Mouse (Mus musculus) megakaryocyte-erythroid progenitor cell, adult 5-6 weeks (primary cell): ENCODE data around the gene Cux2. TPM values are rescaled to one million over a fixed set of nuclear protein-coding genes. Genes with fewer than 3 reads are reported as not detected.
A peak's percentile ranks its signal among the peaks of the same experiment; 100 is the strongest.
"Not testable (repeated sequence)": the region's sequence is repeated elsewhere in the genome, so short reads cannot be mapped to it uniquely, and the experiment has no call there.

Experiments
- ATAC-seq: replicated peaks from 2 replicates; pipeline ENCODE4 v1.8.0; 2016; ENCODE audit warnings: mild to moderate bottlenecking, inconsistent platforms; ENCODE audit not compliant: severe bottlenecking, poor library complexity, low FRiP score, low TSS enrichment
- total RNA-seq, 2 experiments: library from RNA; stranded (forward) in 1 of 2; stranded (reverse) in 1 of 2; fragments of 200-1000, 215-1000 nt in 1 of 2; fragments of >200 nt in 1 of 2; fragmentation: Nextera tagmentation in 1 of 2; gene quantifications; 2 replicates each; pipeline ENCODE4 v1.2.3; 2014 to 2017

Cux2 gene
- total RNA-seq, 2 experiments from 2014 or later: not detected

DNA sequence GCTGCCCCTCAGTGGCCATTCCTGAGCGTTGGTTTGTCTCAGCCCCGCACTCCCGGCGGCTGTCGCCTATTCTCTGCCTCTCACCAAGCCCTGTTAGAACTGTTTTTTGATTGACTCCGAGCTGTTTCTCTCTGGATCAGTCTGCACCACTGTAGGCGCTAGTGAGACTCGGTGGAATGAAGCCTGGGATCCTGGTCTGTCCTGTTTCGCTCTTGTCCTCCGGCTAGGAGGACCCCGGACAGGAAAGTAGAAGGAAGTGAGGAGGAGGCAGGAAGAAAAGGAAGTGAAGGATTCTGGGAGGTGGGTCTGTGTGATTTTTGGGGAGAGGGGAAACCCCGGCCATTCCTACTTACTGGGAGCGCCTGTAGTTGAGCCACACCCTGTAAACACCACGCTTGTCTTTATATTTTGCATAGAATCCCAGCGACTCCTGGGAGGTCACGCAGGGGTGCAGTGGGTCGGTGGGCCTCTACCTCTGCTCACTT, 201.8 kb downstream of the Cux2 start:
- peak; percentile 34 for ATAC-seq

DNA sequence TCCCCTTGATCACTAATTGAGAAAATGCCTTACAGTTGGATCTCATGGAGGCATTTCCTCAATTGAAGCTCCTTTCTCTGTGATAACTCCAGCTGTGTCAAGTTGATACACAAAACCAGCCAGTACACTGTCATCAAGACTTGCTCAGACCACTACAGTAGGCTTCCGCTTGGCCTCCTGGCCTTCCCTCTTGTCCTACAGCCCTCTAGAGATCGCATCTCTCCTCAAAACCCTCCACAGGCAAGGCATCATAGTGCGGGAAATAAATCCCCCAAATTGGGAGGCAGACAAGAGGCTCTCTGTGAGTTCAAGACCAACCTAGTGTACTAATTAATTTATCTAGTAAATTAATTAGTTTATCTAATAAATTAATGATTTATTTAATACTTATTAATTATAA, 202.6 kb downstream of the Cux2 start:
- not testable (repeated sequence) for ATAC-seq

- no peak for ATAC-seq
Observed at GRCm38 (mm10) chr5:121846322-121846721, 203.6 kb downstream of the Cux2 start.

DNA sequence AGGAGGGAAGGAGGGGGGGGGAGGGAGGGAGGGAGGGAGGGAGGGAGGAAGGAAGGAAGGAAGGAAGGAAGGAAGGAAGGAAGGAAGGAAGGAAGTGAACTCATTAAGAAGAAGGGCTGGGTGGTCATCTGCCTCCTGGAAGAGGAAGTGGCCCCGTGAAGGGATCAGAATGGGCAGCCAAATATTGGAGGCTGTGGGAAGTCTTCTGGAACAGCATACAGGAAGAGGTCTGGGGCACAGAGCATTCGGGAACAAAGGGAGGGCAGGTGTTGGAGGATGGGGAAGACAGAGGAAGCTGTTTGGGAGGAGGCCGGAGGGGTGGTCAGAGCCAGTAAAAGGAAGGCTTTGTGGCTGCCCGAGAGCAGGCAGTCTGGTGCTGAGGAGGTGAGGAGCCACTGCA, 204.5 kb downstream of the Cux2 start:
- ATAC-seq: no peak

GRCm38 (mm10) chr5:121843138-121843905, 206.6 kb downstream of the Cux2 start:
- 0 out of 2 replicates have a peak, but pooled peaks have one; percentile 38 for ATAC-seq

GRCm38 (mm10) chr5:121842665-121843118, 207.2 kb downstream of the Cux2 start:
- peak; percentile 62 for ATAC-seq

DNA sequence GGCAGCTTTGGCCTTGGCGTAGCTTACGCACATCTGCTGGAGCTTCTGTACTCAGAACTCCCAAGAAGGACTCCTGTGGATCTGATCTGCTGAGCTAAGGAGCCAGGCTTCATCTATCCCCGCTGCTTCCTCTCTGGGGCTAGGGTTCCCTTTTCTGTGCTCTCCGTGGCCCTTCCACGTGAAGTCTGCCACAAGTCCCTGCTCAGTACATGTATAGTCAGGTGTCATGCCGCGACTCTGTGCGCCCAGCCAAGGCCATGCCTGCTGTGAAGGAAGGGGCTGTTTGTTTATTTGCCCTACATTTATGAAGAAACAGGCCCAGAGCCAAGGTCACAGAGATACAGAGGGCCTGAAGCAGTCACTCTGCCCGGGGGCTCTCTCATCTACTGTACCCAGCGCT, 207.9 kb downstream of the Cux2 start:
- no peak for ATAC-seq

DNA sequence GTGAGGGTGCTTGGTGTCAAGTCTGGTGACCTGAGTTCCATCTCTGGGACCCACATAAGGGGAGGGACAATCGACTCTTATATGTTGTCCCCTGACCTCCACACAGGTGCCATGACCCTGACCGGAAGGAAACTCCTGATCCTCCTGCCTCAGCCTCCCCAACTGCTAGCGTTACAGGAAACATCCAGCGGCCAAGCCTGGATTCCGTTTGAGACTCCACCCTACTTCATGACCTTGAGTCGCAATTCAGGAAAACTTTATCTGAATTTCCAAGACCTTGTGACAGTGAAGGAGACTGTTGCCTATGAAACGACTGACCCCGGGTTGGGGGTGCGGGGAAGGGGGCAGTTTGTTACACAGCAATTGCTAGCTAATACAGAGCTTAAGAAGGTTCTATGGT, 208.4 kb downstream of the Cux2 start:
- ATAC-seq: no peak

DNA sequence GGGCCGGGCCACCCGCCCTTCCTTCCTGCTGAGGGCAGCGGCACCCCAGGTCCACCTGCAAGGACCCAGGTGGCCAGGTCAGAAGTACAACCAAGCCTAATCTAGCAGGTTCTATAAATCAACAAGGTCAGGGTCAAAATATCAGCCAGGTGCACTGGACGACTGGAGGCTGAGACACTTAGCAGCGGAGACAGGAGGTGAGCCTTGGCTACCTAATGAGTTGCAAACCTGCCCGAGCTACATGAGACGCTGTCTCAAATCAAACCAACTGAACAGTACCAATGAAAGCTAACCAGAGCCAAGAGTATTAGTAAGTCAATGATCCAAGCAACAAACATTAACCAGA, 210.8 kb downstream of the Cux2 start:
- no peak for ATAC-seq

DNA sequence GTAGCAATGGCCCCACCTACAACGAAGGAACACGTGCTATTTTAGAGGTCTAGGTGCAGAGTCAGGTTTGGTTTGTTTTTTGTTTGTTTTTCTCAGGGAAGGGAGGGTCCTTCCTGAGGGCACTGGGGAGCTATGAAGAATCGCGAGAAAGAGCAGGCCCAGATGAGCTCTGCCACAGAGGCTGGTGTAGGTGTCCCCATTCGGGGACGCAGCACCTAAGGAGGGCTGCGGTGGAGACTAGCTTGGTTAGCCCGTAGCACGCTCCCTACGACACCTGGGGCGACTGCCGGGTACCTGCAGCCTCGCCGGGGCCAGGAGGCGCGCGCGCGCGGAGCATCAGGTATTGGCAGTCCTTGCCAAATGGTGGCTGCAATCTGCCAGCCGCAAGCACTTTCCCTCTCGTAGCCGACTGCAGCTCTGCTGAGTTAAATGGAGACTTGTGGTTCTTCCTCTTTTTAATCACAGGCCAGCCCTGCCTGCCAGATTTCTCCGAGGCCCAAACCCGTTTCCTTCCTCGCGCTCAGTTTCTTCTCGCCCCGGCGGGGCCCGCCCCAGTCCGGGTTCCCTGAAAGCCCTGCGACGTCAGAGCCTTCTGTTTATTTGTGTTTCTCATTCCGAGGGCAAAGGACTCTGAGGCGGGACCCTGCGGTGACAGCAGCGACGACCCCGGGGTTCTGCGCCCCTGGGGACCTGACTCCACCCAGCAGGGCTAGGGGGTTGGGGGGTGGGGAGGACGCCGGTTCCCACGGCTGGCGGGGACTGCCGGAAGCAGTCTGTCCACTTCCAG, 211.4 kb downstream of the Cux2 start:
- ATAC-seq: no peak

DNA sequence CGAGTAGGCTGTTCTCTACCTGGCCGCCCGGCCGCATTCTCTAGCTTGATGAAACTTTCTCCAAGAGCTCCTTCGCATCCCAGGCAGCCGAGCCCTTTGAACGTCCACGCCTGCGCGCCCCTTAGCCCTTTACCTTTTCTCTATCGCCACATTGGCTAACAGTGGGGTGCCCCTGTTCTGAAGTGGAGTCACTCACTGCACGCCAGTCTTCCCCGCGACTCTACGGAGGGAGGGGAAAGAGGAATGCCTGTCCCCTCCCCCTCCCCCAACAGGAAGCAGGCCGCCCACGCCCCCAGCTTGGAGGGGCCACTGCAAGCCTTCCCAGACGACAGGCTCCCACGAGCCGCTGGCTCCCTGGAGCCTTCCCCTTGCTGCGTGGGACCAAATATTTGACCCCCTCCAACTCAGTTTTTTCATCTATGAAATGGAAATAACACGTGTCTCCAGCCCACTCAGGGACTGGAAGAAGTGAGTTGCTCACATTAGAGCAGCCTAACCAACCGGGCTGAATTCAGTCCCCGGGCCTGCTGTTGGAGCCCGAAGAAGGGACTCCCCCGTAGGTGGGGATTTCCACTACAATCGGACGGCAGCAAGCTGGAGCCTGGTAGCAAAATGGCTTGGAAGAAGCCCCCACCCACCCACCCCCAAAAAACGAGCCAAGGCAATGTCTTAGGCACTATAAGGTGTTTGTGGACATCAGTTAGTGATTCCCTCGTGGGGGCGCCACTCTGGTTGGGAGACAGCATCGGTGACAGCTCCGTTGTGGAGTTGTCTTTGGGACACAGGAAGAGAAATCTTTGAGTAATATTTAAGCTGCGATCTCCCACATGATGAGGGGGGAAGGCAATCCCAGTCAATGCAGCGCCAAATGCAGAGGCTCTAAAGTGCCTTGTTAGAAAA, 212.2 kb downstream of the Cux2 start, which contains the start of gene Sh2b3:
Sh2b3 (minus strand) TSS at position 206 of the 900 bp plus-strand sequence.
- no peak for ATAC-seq

DNA sequence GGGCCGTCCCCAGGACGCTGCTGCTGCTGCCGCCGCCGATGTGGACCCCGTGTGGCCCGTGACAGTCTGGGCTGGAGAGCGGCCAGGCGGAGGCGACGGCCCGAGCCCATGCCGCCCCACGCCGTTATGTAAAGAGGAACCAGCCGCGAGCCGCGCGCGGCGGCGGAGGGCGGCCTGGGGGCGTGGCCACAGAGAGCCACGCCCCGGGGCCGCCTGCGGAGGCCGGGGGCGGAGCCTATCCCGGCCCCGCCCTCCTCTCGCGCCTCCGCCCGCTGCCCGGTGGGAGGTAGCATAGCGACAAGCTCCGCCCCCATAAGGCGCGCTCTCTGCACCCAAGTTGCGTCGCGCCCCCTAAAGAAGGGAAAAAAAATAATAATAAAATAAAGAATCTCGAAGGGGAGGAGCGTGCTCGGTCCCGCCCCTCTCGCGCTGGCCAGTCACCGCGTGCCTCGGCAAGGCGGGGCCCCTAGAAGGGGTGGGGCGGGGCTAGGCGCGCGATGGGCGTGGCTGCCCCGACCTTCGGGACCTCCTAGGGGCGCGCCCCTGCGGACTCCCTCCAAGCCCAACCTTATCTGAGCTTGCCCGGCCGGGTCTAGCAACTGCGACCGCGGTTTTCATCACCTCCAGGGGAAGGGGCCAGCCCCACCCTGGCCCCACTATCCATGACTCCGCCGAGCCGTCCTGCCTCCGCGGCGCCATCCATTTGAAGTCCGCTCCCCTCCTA, 213.0 kb downstream of the Cux2 start:
- peak; percentile 72 for ATAC-seq

GRCm38 (mm10) chr5:121835949-121836691, 213.8 kb downstream of the Cux2 start:
- no peak for ATAC-seq

DNA sequence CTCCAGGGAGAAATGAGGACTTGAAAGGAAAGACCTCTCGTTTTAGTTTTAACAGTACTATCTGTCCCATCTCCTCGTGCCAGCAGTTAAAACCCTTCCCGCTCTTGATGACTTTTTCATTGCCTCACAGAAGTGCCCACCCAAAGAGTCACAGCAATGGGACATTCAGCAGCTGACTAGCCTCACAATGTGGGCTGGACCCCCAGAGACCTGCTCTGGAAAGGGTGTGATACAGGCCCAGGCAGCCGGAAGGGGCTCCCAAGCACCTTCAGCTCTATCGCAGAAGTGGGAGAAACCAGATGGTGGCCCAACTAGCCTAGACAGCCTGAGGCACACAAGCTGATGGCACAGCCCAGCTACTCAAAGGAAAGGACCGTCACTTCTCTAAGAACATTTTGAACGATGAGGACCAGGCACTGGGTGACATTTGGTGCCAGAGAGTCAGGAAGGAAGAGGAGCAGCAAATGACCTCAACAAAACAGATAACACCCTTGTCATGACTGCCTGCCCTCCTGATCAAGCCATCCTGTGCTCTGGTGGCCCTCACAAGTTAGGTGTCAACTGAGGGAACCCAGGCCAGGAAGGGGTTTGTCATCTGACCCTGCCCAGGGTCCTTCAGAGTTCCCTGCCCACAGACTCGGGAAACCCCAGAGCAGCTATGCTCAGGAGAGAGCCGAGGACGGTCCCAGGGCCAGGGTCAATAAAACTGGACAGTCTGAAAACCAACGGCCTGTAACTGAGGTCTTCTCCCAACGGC, 214.7 kb downstream of the Cux2 start:
- ATAC-seq: 0 out of 2 replicates have a peak, but pooled peaks have one; percentile 4

DNA sequence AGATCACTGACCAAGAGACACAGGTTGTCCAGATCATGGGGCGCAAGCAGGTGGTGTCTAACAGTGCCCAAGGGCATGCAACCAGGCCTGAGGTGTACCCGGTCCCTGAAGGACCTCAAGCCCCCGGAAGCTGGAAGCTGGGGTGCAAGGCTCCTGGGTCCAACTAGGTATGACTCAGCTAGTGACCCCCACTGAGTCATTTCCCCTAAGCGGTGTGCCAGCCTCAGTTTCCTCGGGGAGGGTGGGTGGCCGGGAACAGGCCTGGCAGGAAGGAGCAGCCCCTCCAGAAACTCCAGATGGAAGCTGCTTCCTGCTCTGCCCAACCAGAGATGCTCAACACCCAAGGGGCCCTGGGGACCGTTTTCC, 215.7 kb downstream of the Cux2 start:
- ATAC-seq: no peak

GRCm38 (mm10) chr5:121833572-121834240, 216.2 kb downstream of the Cux2 start:
- ATAC-seq: no peak

- no peak for ATAC-seq
Observed at GRCm38 (mm10) chr5:121833159-121833558, 216.7 kb downstream of the Cux2 start.
